Mouse (Mus musculus): ENCODE data around the gene Ormdl1.
"Not testable (repeated sequence)": the region's sequence is repeated elsewhere in the genome, so short reads cannot be mapped to it uniquely, and the experiment has no call there.

DNA sequence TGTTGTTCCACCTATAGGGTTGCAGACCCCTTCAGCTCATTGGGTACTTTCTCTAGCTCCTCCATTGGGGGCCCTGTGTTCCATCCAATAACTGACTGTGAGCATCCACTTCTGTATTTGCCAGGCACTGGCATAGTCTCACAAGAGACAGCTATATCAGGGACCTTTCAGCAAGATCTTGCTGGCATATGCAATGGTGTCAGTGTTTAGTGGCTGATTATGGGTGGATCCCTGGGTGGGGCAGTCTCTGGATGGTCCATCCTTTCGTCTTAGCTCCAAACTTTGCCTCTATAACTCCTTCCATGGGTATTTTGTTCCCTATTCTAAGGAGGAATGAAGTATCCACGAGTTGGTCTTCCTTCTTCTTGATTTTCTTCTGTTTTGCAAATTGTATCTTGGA lies 40.5 kb downstream of the Ormdl1 start:
- not testable (repeated sequence) for TF ChIP-seq CTCF, EP300 (IDR thresholded peaks at IDR 0.05)
